Mouse (Mus musculus) stomach, embryonic 15.5 days (tissue): Measurements from ENCODE around the gene Srm. TPM values are rescaled to one million over a fixed set of nuclear protein-coding genes. Genes with fewer than 3 reads are reported as not detected.

ENCODE experiments used
- ATAC-seq: fragments of 200-750 bp; cut with Nextera tagmentation; 2 replicates; pipeline ENCODE4 v1.8.0; 2017; ENCODE audit warnings: low read depth, moderate number of reproducible peaks, moderate TSS enrichment; ENCODE audit not compliant: insufficient read depth, low FRiP score
- H3K27ac ChIP-seq: fragments of 300-500 bp; sonication (generic); 2 replicates; pipeline ENCODE4 v1.5.1; 2015; ENCODE audit warnings: mild to moderate bottlenecking, inconsistent platforms
- H3K27me3 ChIP-seq: fragments of 300-500 bp; sonication (generic); replicated peaks from 2 replicates; pipeline ENCODE4 v1.6.1; 2015; ENCODE audit warnings: inconsistent platforms
- H3K36me3 ChIP-seq: fragments of 300-500 bp; sonication (generic); 2 replicates; pipeline ENCODE4 v1.6.1; 2015; ENCODE audit warnings: inconsistent platforms
- H3K4me1 ChIP-seq: fragments of 300-500 bp; sonication (generic); 2 replicates; pipeline ENCODE4 v1.6.1; 2015; ENCODE audit warnings: inconsistent platforms
- H3K4me2 ChIP-seq: fragments of 300-500 bp; sonication (generic); 2 replicates; pipeline ENCODE4 v1.6.1; 2015; ENCODE audit warnings: mild to moderate bottlenecking, inconsistent platforms
- H3K4me3 ChIP-seq: fragments of 300-500 bp; sonication (generic); replicated peaks from 2 replicates; pipeline ENCODE4 v1.5.1; 2015; ENCODE audit warnings: inconsistent platforms
- H3K9ac ChIP-seq: fragments of 300-500 bp; sonication (generic); 2 replicates; pipeline ENCODE4 v1.6.1; 2015; ENCODE audit warnings: inconsistent platforms
- H3K9me3 ChIP-seq: fragments of 300-500 bp; sonication (generic); 2 replicates; pipeline ENCODE4 v1.6.1; 2016; ENCODE audit warnings: inconsistent platforms
- WGBS: fragments of 180-500 bp; shearing (Covaris S2); methylation state at CpG from one replicate; pipeline ENCODE4 v1.1.7; 2015; 5-methylcytosine and 5-hydroxymethylcytosine counted together
- polyA plus RNA-seq: library from polyadenylated mRNA; unstranded; fragments of >200 nt; fragmentation: Nextera tagmentation; extraction: Ambion mirVana; gene quantifications from 2 replicates; pipeline ENCODE4 v1.2.1, GENCODE M21; 2015

Gene Srm
- 222 and 230 TPM in 2 replicates for polyA plus RNA-seq

DNA sequence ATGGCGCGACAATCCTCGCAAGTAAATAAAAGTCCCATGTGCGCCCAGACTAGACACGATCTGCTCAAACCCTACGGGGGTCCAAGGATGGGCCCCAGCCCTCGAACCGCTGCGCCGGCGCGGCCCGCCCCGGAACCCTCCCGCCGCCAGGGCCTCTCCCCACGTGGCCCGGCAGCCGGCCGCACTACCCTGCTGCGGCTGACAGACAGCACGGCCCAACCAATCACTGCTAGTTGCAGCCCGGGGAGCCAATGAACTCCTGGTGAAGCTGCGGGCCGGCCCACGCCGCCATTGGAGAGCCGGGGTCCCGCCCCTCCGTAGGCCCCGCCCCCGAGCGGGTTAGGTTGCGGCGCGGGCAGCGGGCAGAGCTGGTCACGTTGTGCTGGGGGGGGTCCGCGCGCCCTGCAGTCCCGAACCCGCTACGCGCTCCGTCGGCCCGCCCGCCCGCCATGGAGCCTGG, at the start of gene Srm:
Srm (plus strand) TSS at position 333 of the 460 bp plus-strand sequence.
- Histone ChIP-seq H3K9me3 (no peaks in the 10 kb centered on the region), H3K27me3 (no peaks in the 10 kb centered on the region), H3K36me3 (peaks cover 31% of the 10 kb centered on the region), H3K27ac (peak within 1 kb of the TSS; percentile 55), H3K4me2 (peak within 1 kb of the TSS; percentile 87), H3K9ac (peak within 1 kb of the TSS; percentile 92), H3K4me1 (peaks cover 12% of the 10 kb centered on the region), H3K4me3 (peak within 1 kb of the TSS; percentile 100)
- ATAC-seq, result peak; percentile 99
- WGBS, result 1% methylated on average over 48 of the region's 50 CpGs

DNA sequence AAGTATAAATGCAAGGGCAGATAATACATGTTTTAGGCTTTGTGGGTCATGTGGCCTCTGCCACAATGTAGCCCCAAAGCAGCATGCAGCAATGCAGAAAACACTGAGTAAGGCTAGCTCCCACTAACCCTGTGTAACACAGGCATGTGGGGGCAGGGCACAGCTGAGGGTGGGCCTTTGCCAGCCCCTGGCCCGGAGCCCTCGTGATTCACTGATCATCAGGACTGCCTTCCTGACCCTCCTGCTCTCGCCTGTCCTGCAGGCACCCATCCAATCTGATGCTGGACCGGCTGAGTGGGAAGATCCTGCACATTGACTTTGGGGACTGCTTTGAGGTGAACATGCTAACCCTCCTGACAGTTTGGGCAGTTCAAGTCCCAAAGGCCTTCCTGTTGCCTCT, 42.2 kb upstream of the Srm start:
- H3K4me2 ChIP-seq, result no peak overlapping the region
- H3K4me3 ChIP-seq, result no peak overlapping the region
- no peak overlapping the region for H3K9ac ChIP-seq
- no peaks in the 10 kb centered on the region for H3K9me3 ChIP-seq
- WGBS, result 82% methylated on average over 4 of the region's 4 CpGs
- ATAC-seq, result no peak
- H3K36me3 ChIP-seq, result peaks cover 46% of the 10 kb centered on the region
- H3K27ac ChIP-seq, result no peak overlapping the region
- no peaks in the 10 kb centered on the region for H3K4me1 ChIP-seq
- no peaks in the 10 kb centered on the region for H3K27me3 ChIP-seq

GRCm38 (mm10) chr4:148557766-148558165, 33.5 kb upstream of the Srm start:
- Histone ChIP-seq H3K9me3 (no peaks in the 10 kb centered on the region), H3K27me3 (no peaks in the 10 kb centered on the region), H3K27ac (peak overlapping the region; percentile 88), H3K9ac (peak overlapping the region; percentile 93; the same call in 1 of the 2 replicates), H3K4me1 (no peaks in the 10 kb centered on the region; the same call in 1 of the 2 replicates), H3K4me3 (peak overlapping the region; percentile 79), H3K36me3 (peaks cover 49% of the 10 kb centered on the region), H3K4me2 (peak overlapping the region; percentile 62)
- WGBS, result 25% methylated on average over 6 of the region's 6 CpGs
- ATAC-seq, result no peak

DNA sequence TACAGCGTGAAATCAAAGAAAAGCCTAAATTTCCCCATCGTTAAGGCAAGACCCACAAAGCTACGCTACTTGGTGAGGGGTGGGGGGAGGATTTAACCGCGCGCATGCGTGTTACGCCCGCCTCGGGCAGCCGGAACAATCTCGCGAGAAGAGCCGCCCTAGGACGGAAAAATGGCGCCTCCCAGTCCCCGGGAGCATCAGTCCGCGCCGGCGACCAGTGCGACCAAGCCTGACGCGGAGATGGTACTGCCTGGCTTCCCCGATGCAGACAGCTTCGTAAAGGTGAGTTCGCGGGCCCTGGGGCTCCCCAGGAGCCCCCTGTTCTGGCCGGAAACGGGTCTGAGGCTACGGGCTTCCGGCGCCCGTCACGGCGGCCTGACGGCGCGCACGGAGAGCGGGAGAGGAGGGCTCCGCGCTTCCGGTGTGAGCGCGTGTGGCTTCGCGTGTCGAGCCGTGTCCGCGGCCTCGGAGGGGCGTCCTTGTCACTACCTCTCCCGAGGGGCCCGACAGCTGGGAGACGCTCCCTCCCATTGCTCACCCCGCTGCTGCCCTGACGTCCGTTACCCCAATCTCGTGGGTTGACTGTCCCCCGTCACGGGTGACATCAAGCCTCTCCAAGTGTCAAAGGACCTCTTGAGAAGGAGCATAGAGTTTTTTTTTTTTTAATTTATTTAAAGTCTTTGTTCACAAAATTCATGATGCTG, 32.9 kb upstream of the Srm start, which contains the start of gene Exosc10:
Exosc10 (plus strand) TSS at position 133 of the 704 bp plus-strand sequence.
- WGBS, result under 1% methylated on average over 63 of the region's 63 CpGs

GRCm38 (mm10) chr4:148562676-148563075, 28.6 kb upstream of the Srm start:
- Histone ChIP-seq H3K4me3 (no peak overlapping the region), H3K36me3 (peaks cover 65% of the 10 kb centered on the region), H3K4me2 (no peak overlapping the region), H3K9ac (no peak overlapping the region), H3K27me3 (no peaks in the 10 kb centered on the region), H3K4me1 (no peaks in the 10 kb centered on the region; the same call in 1 of the 2 replicates), H3K9me3 (no peaks in the 10 kb centered on the region), H3K27ac (no peak overlapping the region)
- 92% methylated on average over 17 of the region's 17 CpGs for WGBS
- no peak for ATAC-seq

More for the DNA sequence above, 32.9 kb upstream of the Srm start, which contains the start of gene Exosc10:
- ATAC-seq, result peak; percentile 91
- peak within 1 kb of the TSS; percentile 93 for H3K9ac ChIP-seq
- H3K4me3 ChIP-seq, result peak within 1 kb of the TSS; percentile 79
- no peaks in the 10 kb centered on the region for H3K9me3 ChIP-seq
- peak within 1 kb of the TSS; percentile 88 for H3K27ac ChIP-seq
- peaks cover 47% of the 10 kb centered on the region for H3K36me3 ChIP-seq
- no peaks in the 10 kb centered on the region for H3K27me3 ChIP-seq
- H3K4me2 ChIP-seq, result peak within 1 kb of the TSS; percentile 62
- H3K4me1 ChIP-seq, result no peaks in the 10 kb centered on the region; the same call in 1 of the 2 replicates

GRCm38 (mm10) chr4:148563595-148563994, 27.7 kb upstream of the Srm start:
- H3K27me3 ChIP-seq, result no peaks in the 10 kb centered on the region
- H3K27ac ChIP-seq, result no peak overlapping the region
- no peaks in the 10 kb centered on the region; the same call in 1 of the 2 replicates for H3K4me1 ChIP-seq
- no peaks in the 10 kb centered on the region for H3K9me3 ChIP-seq
- WGBS, result 89% methylated on average over 12 of the region's 12 CpGs
- H3K4me3 ChIP-seq, result no peak overlapping the region
- H3K9ac ChIP-seq, result no peak overlapping the region
- peaks cover 74% of the 10 kb centered on the region for H3K36me3 ChIP-seq
- H3K4me2 ChIP-seq, result no peak overlapping the region
- ATAC-seq, result no peak

DNA sequence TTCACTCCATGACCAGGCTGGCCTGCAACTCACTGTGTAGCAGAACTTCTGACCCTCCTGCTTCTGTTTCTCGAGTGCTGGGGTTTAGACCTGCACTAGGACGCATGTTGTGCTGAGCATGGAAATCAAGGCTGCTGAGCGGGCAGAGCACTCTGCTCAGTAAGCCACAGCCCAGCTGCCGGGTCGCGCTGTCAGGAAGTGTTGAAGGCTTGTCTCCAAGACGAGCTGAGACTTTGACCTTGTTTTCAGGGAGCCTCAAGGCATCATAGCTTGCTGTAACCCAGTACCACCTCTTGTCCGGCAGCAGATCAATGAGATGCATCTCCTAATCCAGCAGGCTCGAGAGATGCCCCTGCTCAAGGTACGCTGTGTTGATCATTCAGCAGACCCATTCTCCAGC, 21.2 kb upstream of the Srm start:
- Histone ChIP-seq H3K4me1 (no peaks in the 10 kb centered on the region), H3K27me3 (no peaks in the 10 kb centered on the region), H3K27ac (no peak overlapping the region), H3K9ac (no peak overlapping the region), H3K4me2 (no peak overlapping the region), H3K9me3 (no peaks in the 10 kb centered on the region), H3K36me3 (peaks cover 91% of the 10 kb centered on the region), H3K4me3 (no peak overlapping the region)
- no peak for ATAC-seq
- 85% methylated on average over 10 of the region's 10 CpGs for WGBS

DNA sequence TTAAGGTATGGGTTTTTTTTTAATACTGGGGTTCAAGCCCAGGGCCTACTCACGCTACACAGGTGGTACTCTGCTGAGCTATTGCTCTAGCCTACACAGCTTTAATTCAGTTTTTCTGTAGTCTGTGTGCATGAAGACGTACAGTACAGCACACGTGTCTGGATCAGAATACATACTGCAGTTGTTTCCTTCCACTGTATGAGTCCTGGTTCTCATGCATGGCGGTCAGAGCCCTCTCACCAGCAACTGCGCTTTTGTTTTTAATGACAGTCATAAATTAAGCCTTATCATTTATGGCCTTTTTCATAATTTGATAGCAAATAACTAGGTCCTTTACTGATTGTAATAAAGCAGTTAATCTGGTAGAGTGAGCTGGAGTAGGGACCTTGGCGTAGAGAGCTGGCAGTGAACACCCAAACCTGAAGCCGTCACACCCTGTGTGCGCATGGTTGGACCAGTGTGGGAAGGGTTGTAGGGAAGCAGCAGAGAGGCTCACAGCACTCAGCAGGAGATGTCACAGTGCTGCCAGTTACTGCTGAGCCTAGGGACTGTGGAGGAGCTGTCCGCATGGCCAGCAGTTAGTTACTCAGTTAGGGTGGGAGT, 20.5 kb upstream of the Srm start:
- 94% methylated on average over 9 of the region's 9 CpGs for WGBS

GRCm38 (mm10) chr4:148573222-148573621, 18.1 kb upstream of the Srm start:
- no peaks in the 10 kb centered on the region for H3K9me3 ChIP-seq
- no peak overlapping the region for H3K4me2 ChIP-seq
- peaks cover 85% of the 10 kb centered on the region for H3K36me3 ChIP-seq
- no peak overlapping the region for H3K4me3 ChIP-seq
- H3K27ac ChIP-seq, result no peak overlapping the region
- no peaks in the 10 kb centered on the region for H3K27me3 ChIP-seq
- WGBS, result 90% methylated on average over 7 of the region's 7 CpGs
- no peak for ATAC-seq
- H3K4me1 ChIP-seq, result no peaks in the 10 kb centered on the region
- H3K9ac ChIP-seq, result no peak overlapping the region

More for the DNA sequence above, 20.5 kb upstream of the Srm start:
- Histone ChIP-seq H3K4me1 (no peaks in the 10 kb centered on the region), H3K36me3 (peaks cover 91% of the 10 kb centered on the region), H3K4me2 (no peak overlapping the region), H3K9me3 (no peaks in the 10 kb centered on the region), H3K27me3 (no peaks in the 10 kb centered on the region), H3K9ac (no peak overlapping the region), H3K4me3 (no peak overlapping the region), H3K27ac (no peak overlapping the region)
- ATAC-seq, result no peak

DNA sequence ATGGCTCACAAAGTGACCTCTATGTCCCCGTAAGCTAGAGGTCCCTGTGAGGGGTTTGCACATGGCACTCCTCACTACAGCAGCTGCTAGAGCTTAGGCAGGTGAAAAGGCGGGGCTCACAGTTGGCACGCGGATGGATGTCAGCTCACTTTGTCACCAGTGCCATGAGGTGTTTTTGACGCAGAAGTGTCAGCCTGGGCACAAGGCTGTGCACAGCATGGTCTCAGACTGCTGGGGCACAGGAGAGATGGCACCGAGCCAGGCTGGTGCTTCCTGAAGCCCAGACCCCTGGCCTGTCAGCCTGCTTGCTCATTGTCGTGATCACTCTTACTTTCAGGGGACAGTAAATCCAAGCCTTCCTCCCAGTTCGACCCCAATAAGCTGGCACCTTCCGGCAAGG, 10.5 kb upstream of the Srm start:
- ATAC-seq, result no peak
- H3K9me3 ChIP-seq, result no peaks in the 10 kb centered on the region
- H3K4me3 ChIP-seq, result no peak overlapping the region
- H3K27me3 ChIP-seq, result no peaks in the 10 kb centered on the region
- no peaks in the 10 kb centered on the region for H3K4me1 ChIP-seq
- no peak overlapping the region for H3K27ac ChIP-seq
- H3K4me2 ChIP-seq, result no peak overlapping the region
- 86% methylated on average over 9 of the region's 9 CpGs for whole genome bisulfite sequencing
- H3K36me3 ChIP-seq, result peaks cover 54% of the 10 kb centered on the region
- no peak overlapping the region for H3K9ac ChIP-seq

GRCm38 (mm10) chr4:148581422-148581821, 9.9 kb upstream of the Srm start:
- H3K4me2 ChIP-seq, result no peak overlapping the region
- H3K27ac ChIP-seq, result no peak overlapping the region
- no peaks in the 10 kb centered on the region for H3K9me3 ChIP-seq
- no peaks in the 10 kb centered on the region for H3K4me1 ChIP-seq
- H3K9ac ChIP-seq, result no peak overlapping the region
- WGBS, result 87% methylated on average over 5 of the region's 5 CpGs
- H3K36me3 ChIP-seq, result peaks cover 47% of the 10 kb centered on the region
- no peak overlapping the region for H3K4me3 ChIP-seq
- ATAC-seq, result no peak
- no peaks in the 10 kb centered on the region for H3K27me3 ChIP-seq

DNA sequence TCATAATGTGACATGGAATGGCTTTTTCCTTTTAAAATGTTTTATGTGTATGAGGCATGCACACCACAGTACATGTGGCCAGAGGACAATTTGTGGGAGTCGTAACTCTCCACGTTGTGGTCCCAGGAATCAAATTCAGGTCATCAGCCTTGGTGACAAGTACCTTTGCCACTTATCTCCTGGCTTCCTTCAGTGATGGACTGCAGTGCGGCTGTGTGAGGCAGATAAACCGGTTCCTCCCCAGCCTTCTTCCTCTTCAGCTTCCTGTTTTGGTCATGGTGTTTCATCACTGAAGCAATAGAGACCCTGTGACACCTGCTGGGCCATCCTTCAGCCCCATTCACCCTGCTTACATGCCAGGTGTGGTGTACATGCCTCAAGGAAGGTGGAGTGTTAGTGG, 8.0 kb upstream of the Srm start:
- no peak for ATAC-seq
- H3K9me3 ChIP-seq, result no peaks in the 10 kb centered on the region
- WGBS, result 61% methylated on average over 4 of the region's 4 CpGs
- no peak overlapping the region for H3K4me3 ChIP-seq
- no peak overlapping the region for H3K9ac ChIP-seq
- H3K27me3 ChIP-seq, result no peaks in the 10 kb centered on the region
- H3K27ac ChIP-seq, result no peak overlapping the region
- H3K36me3 ChIP-seq, result peaks cover 41% of the 10 kb centered on the region
- H3K4me1 ChIP-seq, result no peaks in the 10 kb centered on the region
- no peak overlapping the region for H3K4me2 ChIP-seq
